Mouse (Mus musculus): ENCODE measurements around the gene 6820408C15Rik. TPM values are rescaled to one million over a fixed set of nuclear protein-coding genes. Genes with fewer than 3 reads are reported as not detected.
A peak's percentile ranks its signal among the peaks of the same experiment; 100 is the strongest.

The 6820408C15Rik gene
- under 1 TPM; 0.42 to 0.79 TPM for total RNA-seq (2021)
- long read RNA-seq, experiment 1, partial matches to known transcripts: 1 of 2 reads
- long read RNA-seq, experiment 1, other reads (novel, unspliced or antisense): 1 of 2 reads
- long read RNA-seq, experiment 2: 0 reads

GRCm38 (mm10) chr2:152415287-152415686 is at the start of gene 6820408C15Rik:
TSS of gene 6820408C15Rik (plus strand) at chr2:152415587.
- DNase-seq: no peak

DNA sequence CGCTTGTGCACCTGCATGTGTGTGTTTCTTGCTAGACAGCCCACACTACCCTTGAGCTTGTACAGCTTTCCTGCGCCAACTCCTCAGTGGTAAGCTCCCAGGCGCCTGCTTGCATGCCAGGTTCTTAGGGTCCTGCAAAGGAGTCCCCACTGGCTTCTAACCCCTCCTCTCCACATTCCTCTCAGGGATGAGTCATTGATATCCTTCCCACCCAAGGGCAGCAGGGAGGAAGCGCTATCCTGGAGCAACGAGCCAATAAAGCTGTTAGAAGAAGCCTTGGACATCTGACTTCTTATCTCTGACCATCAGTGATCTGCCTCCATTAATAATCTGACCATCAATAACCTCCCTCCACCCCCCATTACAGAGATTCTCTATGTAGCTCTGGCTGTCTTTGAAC is 47.5 kb upstream of the 6820408C15Rik start:
- DNase-seq: no peak

DNA sequence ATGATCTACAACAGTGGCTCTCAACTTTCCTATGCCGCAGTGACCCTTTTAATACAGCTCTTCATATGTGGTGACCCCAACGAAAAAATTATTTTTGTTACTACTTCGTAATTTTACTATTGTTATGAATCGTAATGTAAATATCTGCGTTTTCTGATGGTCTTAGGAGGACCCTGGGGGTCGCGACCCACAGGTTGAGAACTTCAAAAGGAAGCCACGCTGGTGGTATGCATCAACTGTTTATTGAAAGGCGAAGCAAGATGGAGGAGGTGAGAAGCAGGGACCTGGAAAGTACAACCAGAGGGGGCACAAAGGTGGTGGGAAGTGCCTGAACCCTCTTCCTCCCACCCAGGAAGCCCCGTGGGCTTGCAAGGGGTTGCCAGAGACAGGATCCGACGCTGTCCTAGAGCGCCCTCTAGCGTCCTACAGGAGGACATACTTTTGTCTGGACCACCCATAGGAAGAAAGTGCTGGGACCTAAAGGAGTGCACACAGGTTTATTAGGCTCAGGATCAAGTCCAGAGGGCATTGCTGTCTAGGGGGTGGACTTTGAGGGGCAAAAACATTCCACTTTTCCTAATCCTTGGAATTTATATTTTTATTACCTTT is 46.8 kb upstream of the 6820408C15Rik start:
- DNase-seq: peak; percentile 69

- DNase-seq: no peak
Measured at GRCm38 (mm10) chr2:152372104-152372503, 43.3 kb upstream of the 6820408C15Rik start.

DNA sequence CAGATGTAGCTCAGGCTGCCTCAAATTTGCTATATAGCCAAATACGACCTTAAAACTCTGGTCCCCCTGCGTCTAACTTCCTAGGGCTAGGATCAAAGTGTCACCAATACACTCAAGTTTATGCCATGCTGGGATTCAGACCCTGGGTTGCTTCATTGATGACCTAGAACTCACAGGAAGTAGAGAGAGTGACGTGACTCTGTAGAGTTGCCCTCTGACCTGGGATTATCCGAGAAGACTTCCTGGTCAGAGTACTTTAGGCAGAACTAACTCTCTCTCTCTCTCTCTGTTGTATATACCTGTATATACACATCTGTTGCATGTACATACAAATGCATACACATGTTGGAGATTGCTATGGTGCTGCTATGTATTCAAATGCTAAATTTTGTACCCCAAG is 42.7 kb upstream of the 6820408C15Rik start:
- DNase-seq: no peak

DNA sequence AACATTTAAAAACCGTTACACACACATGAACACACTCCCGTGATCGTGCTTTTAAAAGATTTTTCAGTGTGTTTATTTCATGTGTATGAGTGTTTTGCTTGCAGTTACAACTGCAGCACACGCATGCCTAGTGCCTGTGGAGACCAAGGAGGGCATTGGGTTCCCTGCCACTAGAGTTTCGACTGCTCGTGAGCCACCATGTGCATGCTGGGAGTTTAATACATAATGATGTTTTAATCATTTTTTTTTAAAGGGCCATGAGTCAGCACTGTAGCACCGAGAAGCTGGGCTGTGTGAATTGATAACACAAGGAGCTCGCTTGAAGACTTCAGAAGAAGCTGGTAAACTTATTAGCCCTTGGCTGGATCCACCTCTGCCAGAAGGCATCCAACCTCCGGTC is 41.8 kb upstream of the 6820408C15Rik start:
- DNase-seq: no peak

DNA sequence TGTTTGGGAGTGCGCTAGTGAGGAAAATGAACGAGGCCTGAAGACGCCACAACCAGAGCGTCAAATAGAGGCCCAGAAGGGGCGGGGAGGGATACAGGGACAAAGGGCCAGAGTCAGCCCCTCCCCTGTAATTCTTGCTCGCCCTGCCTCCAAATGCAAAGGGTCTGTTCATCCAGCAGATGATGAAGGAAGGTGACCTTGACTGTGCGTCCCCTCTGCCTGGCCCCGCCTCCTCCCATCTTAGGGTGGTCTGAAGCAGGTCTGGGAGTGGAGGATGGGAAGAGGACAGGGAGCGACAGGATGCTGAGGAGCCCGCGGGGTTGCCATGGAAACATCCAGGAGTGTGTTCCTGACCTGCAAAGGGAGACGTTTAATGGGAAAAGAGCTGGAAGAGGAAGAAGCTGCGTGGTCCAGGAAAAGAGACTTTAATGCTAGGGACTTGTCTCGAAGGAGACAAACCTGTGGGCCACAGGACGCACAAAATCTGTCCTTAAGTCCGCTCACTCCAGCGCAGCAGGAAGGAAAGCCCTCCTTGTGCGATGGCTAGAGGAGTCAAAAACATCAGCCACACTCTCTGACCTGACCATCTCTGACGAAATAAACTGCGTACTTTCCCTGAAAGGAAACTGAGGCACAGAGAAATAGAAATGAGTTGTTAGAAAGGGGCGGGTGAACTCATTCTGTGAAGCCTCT is 39.6 kb upstream of the 6820408C15Rik start:
- DNase-seq: no peak

DNA sequence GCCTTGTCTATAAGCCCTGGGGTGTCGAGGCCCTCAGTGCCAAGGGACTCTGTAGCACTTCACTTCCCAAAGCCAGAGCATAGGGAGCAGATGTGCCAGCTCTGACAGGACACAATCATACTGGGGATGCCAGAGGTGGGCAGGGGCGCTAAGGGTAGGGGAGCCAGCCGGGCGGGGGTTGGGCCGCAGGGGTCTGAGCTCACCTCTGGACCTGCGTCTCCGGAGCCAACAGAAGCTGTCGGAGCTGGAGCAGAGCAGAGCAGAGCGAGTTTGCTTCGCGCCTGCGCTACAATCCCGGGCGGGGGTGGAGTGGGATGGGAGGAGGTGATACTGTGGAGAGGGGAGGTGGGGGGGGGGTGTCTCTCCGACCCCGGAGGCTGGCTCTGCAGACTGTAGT is 39.0 kb upstream of the 6820408C15Rik start, which contains the start of gene Nrsn2:
Nrsn2 (minus strand) TSS at position 294 of the 397 bp plus-strand sequence.
- no peak for DNase-seq

- no peak for DNase-seq
Measured at GRCm38 (mm10) chr2:152384191-152384590, 31.2 kb upstream of the 6820408C15Rik start.

- DNase-seq: peak; percentile 42
Measured at GRCm38 (mm10) chr2:152392786-152393185, 22.6 kb upstream of the 6820408C15Rik start.

DNA sequence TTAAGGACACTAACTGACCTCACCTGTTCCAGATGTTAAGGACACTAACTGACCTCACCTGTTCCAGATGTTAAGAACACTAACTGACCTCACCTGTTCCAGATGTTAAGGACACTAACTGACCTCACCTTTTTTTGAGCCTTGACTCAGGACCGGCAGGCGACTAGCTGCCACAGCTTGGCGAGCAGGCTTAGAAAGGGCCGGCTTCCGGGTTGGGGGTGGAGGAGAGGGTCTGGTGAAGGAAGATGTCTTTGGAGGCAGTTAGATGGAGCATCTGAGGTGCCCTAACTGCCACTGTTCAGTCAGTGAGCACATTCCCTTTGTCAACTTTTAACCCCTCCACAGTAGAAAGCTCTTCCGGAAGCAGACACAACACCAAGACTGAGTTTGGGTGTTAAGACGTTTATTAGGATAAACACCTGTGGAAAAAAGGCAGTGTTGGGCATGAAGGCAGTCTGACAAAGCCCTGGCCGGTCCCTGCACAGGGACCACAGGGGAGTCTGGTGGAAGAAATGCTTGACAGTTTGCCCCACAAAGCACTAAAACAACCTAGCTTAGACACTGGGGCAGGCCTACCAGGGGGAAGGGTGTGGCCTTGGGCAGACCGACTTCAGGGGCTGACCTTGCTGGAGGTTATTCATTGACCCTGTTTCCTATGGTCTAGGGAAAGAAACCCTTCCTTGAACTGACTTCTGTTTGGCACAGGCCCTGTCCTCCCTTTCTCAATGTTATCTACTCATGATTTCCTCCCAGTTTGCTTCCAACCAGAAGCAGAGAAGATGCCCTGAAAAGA is 22.0 kb upstream of the 6820408C15Rik start:
- DNase-seq: peak; percentile 32

- DNase-seq: peak; percentile 24
Measured at GRCm38 (mm10) chr2:152395271-152395920, 20.0 kb upstream of the 6820408C15Rik start.

GRCm38 (mm10) chr2:152396110-152397003 is 19.0 kb upstream of the 6820408C15Rik start:
- peak; percentile 91 for DNase-seq

- peak; percentile 88 for DNase-seq
Measured at GRCm38 (mm10) chr2:152397004-152397589, 18.3 kb upstream of the 6820408C15Rik start.

DNA sequence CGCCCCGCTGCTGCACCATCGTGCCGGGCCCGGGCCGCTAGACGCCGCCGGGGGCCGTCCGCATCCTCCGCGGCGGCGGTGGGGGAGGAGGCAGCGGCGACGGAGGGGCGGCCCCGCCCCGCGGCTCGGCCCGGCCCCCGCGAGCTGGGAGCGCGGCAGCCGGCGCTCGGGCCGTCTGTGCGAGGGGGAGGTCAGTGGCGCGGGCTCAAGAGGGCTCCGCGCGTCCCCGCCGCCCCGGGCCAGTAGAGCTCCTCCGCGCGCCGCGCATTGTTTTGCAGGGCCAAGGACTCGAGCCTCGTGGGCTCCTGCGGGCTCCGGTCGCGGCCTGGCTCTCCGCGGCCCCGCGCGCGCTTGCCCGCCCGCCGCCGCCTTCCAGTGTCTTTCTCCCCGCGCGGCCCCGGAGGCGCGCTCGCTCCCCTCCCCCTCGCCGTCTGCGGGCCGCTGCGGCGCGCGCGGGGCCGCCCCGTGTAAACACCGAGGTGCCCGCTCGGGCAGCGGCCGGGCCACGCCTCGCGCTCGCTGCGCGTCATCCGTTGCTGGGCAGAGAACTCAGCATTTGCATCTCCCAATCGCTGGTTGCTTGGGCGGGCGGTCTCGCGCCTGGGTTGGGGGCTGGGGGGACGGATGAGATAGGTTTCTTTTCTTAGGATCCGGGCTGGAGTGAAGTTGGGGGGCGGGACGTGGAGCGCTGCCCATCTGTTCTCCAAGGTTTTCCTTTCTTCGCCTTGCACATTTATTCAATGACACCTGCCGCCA is 17.5 kb upstream of the 6820408C15Rik start, which contains the start of gene Sox12:
Sox12 (minus strand) TSS at position 384 of the 756 bp plus-strand sequence.
- DNase-seq: peak; percentile 99

GRCm38 (mm10) chr2:152398691-152399090 is 16.7 kb upstream of the 6820408C15Rik start:
- peak; percentile 97 for DNase-seq

GRCm38 (mm10) chr2:152399122-152399542 is 16.3 kb upstream of the 6820408C15Rik start:
- DNase-seq: no peak

DNA sequence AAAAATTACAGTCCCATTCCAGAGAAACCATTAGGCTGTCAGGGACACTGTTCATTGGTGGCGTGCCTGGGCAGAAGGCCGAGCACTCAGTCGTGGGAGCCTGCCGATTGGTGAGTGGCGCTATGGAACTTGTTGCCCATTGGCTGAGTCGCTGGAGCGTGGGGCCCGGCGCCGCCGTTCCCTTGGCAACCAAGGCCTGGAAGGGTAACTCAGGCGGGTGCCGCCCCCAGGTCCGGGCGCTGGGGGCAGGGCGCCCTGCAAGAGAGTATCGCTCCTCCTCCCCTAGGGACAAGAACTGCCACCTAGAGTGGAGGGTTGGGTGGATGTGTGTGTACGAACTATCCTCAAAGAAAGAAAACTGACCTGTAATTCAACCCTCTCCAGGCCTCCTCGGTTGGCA is 9.3 kb upstream of the 6820408C15Rik start:
- DNase-seq: peak; percentile 97

DNA sequence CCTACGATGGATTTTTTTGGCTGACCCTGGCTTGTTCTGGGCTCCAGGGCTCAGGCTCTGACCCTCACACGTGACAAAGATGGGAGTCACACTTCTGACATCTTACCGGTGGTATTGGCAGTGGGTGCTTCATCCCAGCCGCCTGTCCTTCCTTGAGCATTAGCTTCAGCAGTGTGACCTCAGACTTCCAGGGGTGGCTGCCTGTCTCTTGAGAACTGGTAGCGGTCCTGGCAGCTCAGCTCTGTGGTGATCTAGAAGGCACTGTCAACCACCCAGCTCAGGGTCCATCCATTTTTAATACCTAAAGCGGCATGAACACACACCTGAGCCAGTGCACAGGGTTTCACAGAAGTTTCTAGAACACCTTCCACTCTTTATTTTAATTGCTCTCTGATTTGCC is 5.6 kb upstream of the 6820408C15Rik start:
- DNase-seq: no peak

- DNase-seq: peak; percentile 84
Measured at GRCm38 (mm10) chr2:152410971-152411371, 4.4 kb upstream of the 6820408C15Rik start.

Measured in adrenal gland, postnatal 10 days (tissue).